Mouse (Mus musculus): Measurements from ENCODE around the gene Gm42906. TPM values are rescaled to one million over a fixed set of nuclear protein-coding genes. Genes with fewer than 3 reads are reported as not detected.

Gm42906 gene
- total and polyA plus RNA-seq, 2 experiments from 2014 or later = not detected

DNA sequence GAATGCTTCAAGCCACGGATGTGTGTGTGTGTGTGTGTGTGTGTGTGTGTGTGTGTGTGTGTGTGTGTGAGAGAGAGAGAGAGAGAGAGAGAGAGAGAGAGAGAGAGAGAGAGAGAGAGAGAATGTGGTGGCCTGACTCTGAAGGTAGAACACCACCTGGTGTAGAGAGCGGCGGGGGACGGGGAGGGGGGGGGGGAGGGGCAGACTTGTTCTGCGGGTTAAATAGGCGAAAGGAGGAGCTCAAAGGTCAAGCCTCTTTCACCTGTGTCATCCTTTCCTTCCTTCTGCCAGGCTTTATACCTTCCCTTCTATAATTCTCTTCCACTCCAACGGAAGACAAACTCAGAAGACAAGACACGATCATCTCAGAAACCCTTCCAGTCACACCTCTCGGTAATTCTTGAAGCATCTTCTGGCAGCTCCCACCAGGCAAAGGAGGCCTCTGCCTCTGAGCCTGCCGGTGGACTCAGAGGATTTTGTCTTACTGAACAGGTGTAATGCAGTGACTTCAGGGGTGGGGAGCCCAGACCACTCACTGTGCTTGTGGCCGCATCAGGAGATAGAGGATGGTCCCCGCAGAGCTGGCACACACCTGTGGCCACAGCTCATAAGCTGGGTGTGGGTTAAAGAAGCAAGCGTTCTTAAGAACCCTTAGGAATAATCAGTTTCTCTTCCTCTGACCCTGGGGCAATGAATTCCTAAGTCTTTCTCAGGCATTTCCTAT is 195.2 kb downstream of the Gm42906 start:
- Histone ChIP-seq H3K4me2 (ENCODE audit: low read depth, low read length) (peak overlapping the region; percentile 88), H3K27me3 (ENCODE audit: insufficient read depth, low read length) (no peaks in the 10 kb centered on the region), H3K27ac (no peak overlapping the region), H3K4me1 (ENCODE audit: insufficient read depth, low read length) (peaks cover 5% of the 10 kb centered on the region), H3K4me3 (ENCODE audit: low read length) (peak overlapping the region; percentile 51), H3K9me3 (ENCODE audit: low read length) (no peaks in the 10 kb centered on the region), H3K36me3 (ENCODE audit: insufficient read depth, low read length) (no peaks in the 10 kb centered on the region), H3K9ac (replicated peaks; ENCODE audit: low read length) (peak overlapping the region; percentile 59)
- TF ChIP-seq CTCF (IDR thresholded peaks at IDR 0.05; ENCODE audit: low read depth) = no peak
- ATAC-seq (no peak), DNase-seq (ENCODE audit: low spot score) (no peak)
- 30% methylated on average over 9 of the region's 13 CpGs for WGBS

DNA sequence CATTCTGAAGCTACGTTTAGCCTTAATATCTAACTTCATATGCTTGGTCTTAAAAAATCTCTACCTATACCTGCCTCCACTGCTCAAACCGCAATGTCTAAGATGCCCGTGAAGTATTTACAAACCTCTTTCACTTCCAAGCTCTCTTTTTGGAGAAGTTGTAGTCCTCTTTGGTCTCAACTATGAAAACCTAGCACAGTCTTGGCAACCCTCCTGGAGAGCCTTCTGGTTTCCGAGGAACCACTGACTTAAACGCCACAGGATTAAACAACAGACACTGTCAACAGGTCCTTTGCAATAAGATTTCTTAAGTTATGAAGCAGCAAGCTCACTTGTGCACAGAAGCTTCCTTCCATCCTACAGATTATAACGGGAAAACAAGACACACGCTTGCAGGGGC is 196.1 kb downstream of the Gm42906 start:
- Histone ChIP-seq H3K4me1 (ENCODE audit: insufficient read depth, low read length) (peaks cover 5% of the 10 kb centered on the region), H3K36me3 (ENCODE audit: insufficient read depth, low read length) (no peaks in the 10 kb centered on the region), H3K9ac (replicated peaks; ENCODE audit: low read length) (no peak overlapping the region), H3K27ac (0 out of 2 replicates have a peak overlapping the region, but pooled peaks have one; percentile 15), H3K9me3 (ENCODE audit: low read length) (no peaks in the 10 kb centered on the region), H3K4me3 (ENCODE audit: low read length) (no peak overlapping the region), H3K27me3 (ENCODE audit: insufficient read depth, low read length) (no peaks in the 10 kb centered on the region), H3K4me2 (ENCODE audit: low read depth, low read length) (no peak overlapping the region)
- WGBS = 85% methylated on average over 7 of the region's 7 CpGs
- no peak for DNase-seq (ENCODE audit: low spot score)
- TF ChIP-seq CTCF (IDR thresholded peaks at IDR 0.05; ENCODE audit: low read depth) = no peak
- ATAC-seq = no peak

DNA sequence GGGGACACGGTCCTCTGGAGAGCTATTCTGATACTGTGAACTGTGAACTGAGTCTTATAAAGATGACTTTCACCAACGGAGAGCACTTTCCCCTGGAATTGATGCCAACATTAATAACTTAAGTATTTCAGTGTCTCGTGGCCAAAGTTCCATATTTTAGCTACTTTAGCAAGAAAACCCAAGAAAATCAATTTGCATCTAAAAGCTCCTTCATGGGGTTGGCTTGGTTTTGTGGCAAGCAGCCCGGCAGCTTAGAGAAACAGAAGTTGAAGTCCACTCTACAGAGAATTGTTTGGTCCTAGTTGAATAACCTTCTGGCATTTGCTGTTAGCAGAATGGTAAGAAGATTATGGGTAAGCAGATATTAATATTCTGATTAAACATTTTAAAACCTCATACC is 196.6 kb downstream of the Gm42906 start:
- Histone ChIP-seq H3K4me2 (ENCODE audit: low read depth, low read length) (no peak overlapping the region), H3K27me3 (ENCODE audit: insufficient read depth, low read length) (no peaks in the 10 kb centered on the region), H3K9ac (replicated peaks; ENCODE audit: low read length) (no peak overlapping the region), H3K9me3 (ENCODE audit: low read length) (no peaks in the 10 kb centered on the region), H3K4me3 (ENCODE audit: low read length) (no peak overlapping the region), H3K27ac (no peak overlapping the region), H3K36me3 (ENCODE audit: insufficient read depth, low read length) (no peaks in the 10 kb centered on the region), H3K4me1 (ENCODE audit: insufficient read depth, low read length) (peaks cover 5% of the 10 kb centered on the region)
- DNase-seq (ENCODE audit: low spot score) (no peak), ATAC-seq (no peak)
- TF ChIP-seq CTCF (IDR thresholded peaks at IDR 0.05; ENCODE audit: low read depth) = no peak
- WGBS = 60% methylated on average over 4 of the region's 4 CpGs

GRCm38 (mm10) chr5:151230427-151230826 is 197.5 kb downstream of the Gm42906 start:
- Histone ChIP-seq H3K9me3 (ENCODE audit: low read length) (no peaks in the 10 kb centered on the region), H3K4me1 (ENCODE audit: insufficient read depth, low read length) (peaks cover 5% of the 10 kb centered on the region), H3K27ac (no peak overlapping the region), H3K36me3 (ENCODE audit: insufficient read depth, low read length) (no peaks in the 10 kb centered on the region), H3K4me3 (ENCODE audit: low read length) (no peak overlapping the region), H3K27me3 (ENCODE audit: insufficient read depth, low read length) (no peaks in the 10 kb centered on the region), H3K4me2 (ENCODE audit: low read depth, low read length) (no peak overlapping the region), H3K9ac (replicated peaks; ENCODE audit: low read length) (no peak overlapping the region)
- no peak for TF ChIP-seq CTCF (IDR thresholded peaks at IDR 0.05; ENCODE audit: low read depth)
- WGBS = 73% methylated on average over 4 of the region's 4 CpGs
- no peak for ATAC-seq
- DNase-seq (ENCODE audit: low spot score) = no peak

- ATAC-seq = no peak; the same call in 1 of the 2 replicates
- H3K27me3 ChIP-seq (ENCODE audit: insufficient read depth, low read length) = no peaks in the 10 kb centered on the region
- no peak overlapping the region for H3K9ac ChIP-seq (replicated peaks; ENCODE audit: low read length)
- peaks cover 5% of the 10 kb centered on the region for H3K4me1 ChIP-seq (ENCODE audit: insufficient read depth, low read length)
- H3K9me3 ChIP-seq (ENCODE audit: low read length) = no peaks in the 10 kb centered on the region
- no peak for TF ChIP-seq CTCF (IDR thresholded peaks at IDR 0.05; ENCODE audit: low read depth)
- no peak overlapping the region for H3K4me2 ChIP-seq (ENCODE audit: low read depth, low read length)
- DNase-seq (ENCODE audit: low spot score) = peak; percentile 65
- 69% methylated on average over 13 of the region's 13 CpGs for WGBS
- H3K27ac ChIP-seq = no peak overlapping the region
- H3K4me3 ChIP-seq (ENCODE audit: low read length) = no peak overlapping the region
- no peaks in the 10 kb centered on the region for H3K36me3 ChIP-seq (ENCODE audit: insufficient read depth, low read length)
These were observed 199.5 kb downstream of the Gm42906 start for GRCm38 (mm10) chr5:151228367-151229005.

DNA sequence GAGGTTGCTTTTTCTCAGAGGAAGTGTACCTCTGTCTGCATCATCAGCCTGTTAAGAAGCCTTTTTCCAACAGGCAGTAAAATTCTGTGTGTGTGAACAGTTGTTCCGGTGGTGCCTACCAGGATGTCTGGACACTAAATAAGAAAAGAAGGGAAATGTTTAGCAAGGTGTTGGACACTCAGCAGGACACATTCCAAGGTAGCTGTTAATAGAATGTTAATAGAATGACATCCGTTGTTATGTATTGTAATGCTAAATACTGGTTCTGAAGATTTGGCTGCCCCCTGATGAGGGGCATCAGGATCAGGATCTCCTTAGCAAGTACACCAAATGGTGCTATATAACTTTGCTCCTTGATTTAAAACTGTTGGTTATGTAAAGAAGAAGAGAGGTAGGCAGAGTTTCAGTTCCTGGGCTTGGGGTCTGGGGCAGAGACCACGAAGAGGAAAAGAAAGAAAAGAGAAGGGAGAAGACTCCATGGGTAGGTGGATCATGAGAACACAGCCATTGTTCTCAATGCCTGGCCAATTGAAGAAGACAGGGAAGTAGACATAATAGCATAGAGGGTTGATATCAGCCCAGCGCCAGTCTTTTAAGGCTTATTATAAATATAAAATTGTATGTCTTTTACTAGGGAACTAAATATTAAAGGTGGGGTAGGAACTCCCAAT is 204.1 kb downstream of the Gm42906 start:
- Histone ChIP-seq H3K27me3 (ENCODE audit: insufficient read depth, low read length) (no peaks in the 10 kb centered on the region), H3K4me1 (ENCODE audit: insufficient read depth, low read length) (no peaks in the 10 kb centered on the region), H3K36me3 (ENCODE audit: insufficient read depth, low read length) (no peaks in the 10 kb centered on the region), H3K9ac (replicated peaks; ENCODE audit: low read length) (no peak overlapping the region), H3K4me2 (ENCODE audit: low read depth, low read length) (no peak overlapping the region), H3K4me3 (ENCODE audit: low read length) (no peak overlapping the region), H3K27ac (no peak overlapping the region), H3K9me3 (ENCODE audit: low read length) (no peaks in the 10 kb centered on the region)
- WGBS = 68% methylated on average over 4 of the region's 4 CpGs
- ATAC-seq = no peak
- DNase-seq (ENCODE audit: low spot score) = no peak
- no peak for TF ChIP-seq CTCF (IDR thresholded peaks at IDR 0.05; ENCODE audit: low read depth)
